Mouse (Mus musculus) urinary bladder, postnatal 14 days (tissue): ENCODE measurements around the gene Selenom.
A peak's percentile ranks its signal among the peaks of the same experiment; 100 is the strongest.

ENCODE experiments used
- DNase-seq: peaks from one replicate; pipeline ENCODE4 v3.0.0; 2021; ENCODE audit warnings: low spot score

Selenom gene

GRCm38 (mm10) chr11:3515216-3515615, 732 bp downstream of the Selenom start:
- DNase-seq, result no peak

GRCm38 (mm10) chr11:3515637-3516036, 1.2 kb downstream of the Selenom start:
- DNase-seq, result no peak

GRCm38 (mm10) chr11:3516121-3516520, 1.6 kb downstream of the Selenom start:
- DNase-seq, result no peak

- DNase-seq, result no peak
Observed at GRCm38 (mm10) chr11:3516859-3517845, 2.7 kb downstream of the Selenom start.

GRCm38 (mm10) chr11:3517846-3518732, 3.6 kb downstream of the Selenom start:
- no peak for DNase-seq

GRCm38 (mm10) chr11:3519051-3519726, 4.7 kb downstream of the Selenom start:
- DNase-seq, result no peak

- no peak for DNase-seq
Observed at GRCm38 (mm10) chr11:3519756-3520398, 5.4 kb downstream of the Selenom start.

- no peak for DNase-seq
Observed at GRCm38 (mm10) chr11:3520919-3521318, 6.4 kb downstream of the Selenom start.

GRCm38 (mm10) chr11:3521339-3522224, 7.1 kb downstream of the Selenom start:
- no peak for DNase-seq

GRCm38 (mm10) chr11:3522285-3523000, 8.0 kb downstream of the Selenom start:
- DNase-seq, result no peak

GRCm38 (mm10) chr11:3523840-3524582, 9.5 kb downstream of the Selenom start:
- no peak for DNase-seq

- no peak for DNase-seq
Observed at GRCm38 (mm10) chr11:3525560-3525959, 11.1 kb downstream of the Selenom start.

- DNase-seq, result no peak
Observed at GRCm38 (mm10) chr11:3526207-3526606, 11.7 kb downstream of the Selenom start.

- no peak for DNase-seq
Observed at GRCm38 (mm10) chr11:3526979-3527738, 12.7 kb downstream of the Selenom start.

GRCm38 (mm10) chr11:3527766-3528165, 13.3 kb downstream of the Selenom start:
- DNase-seq, result no peak

GRCm38 (mm10) chr11:3528208-3528607, 13.7 kb downstream of the Selenom start:
- DNase-seq, result no peak

- DNase-seq, result peak; percentile 61
Observed at GRCm38 (mm10) chr11:3529476-3530252, 15.2 kb downstream of the Selenom start.

GRCm38 (mm10) chr11:3530731-3531130, 16.2 kb downstream of the Selenom start:
- DNase-seq, result no peak
